Mouse (Mus musculus) left cerebral cortex, adult 2 months (tissue): Measurements from ENCODE around the gene Cacnb4. TPM values are rescaled to one million over a fixed set of nuclear protein-coding genes. Genes with fewer than 3 reads are reported as not detected.

Source experiments
- DNase-seq, 2 experiments: peaks; one replicate each; pipeline ENCODE4 v3.0.0; 2021 to 2022; ENCODE audit warnings: low spot score in 2 of 2, mixed read lengths in 1 of 2; ENCODE audit errors: extremely low spot score in 1 of 2
- H3K27ac ChIP-seq: fragments of 200-600 bp; 2 replicates; pipeline ENCODE4 v1.8.1; 2022
- H3K4me3 ChIP-seq: fragments of 200-600 bp; 2 replicates; pipeline ENCODE4 v1.8.1; 2022
- CTCF ChIP-seq: fragments of 200-600 bp; IDR thresholded peaks from 2 replicates; pipeline ENCODE4 v1.8.1; 2022; ENCODE audit warnings: antibody characterized with exemption, mild to moderate bottlenecking, moderate library complexity
- intact Hi-C: fragments of 180-260 bp; cut with DNase I; formaldehyde crosslinking; loops from one replicate; pipeline ENCODE4 v1.15.1; 2025
- total RNA-seq, 2 experiments: library from RNA; stranded (reverse); gene quantifications; 2 replicates each; pipeline ENCODE4 v1.2.3; 2021

The Cacnb4 gene
- total RNA-seq, 2 experiments from 2014 or later = 166 to 176 TPM

DNA sequence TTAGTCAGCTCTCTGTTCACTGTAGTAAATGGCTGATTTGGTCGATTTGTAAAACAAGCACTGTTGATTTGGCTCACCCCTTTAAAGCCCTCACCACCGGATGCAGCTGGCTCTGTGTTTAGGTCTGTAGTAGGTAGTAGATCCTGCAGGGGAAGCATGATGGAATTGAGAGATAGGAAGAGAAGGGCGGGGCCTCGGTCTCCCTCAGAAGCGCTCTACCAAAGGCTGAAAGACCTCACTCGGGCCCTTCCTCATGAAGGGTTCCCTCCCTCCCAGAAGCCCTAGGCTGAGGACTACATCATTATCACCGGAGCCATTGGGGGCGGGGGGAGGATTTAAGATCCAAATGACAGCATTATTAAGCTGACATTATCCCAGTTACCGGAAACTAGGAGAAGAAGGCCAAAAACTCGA lies 297.8 kb downstream of the Cacnb4 start:
- no peak overlapping the region for H3K27ac ChIP-seq
- no peak overlapping the region for H3K4me3 ChIP-seq
- intact Hi-C loops = no loop called here
- no peak for DNase-seq
- TF ChIP-seq CTCF = no peak

DNA sequence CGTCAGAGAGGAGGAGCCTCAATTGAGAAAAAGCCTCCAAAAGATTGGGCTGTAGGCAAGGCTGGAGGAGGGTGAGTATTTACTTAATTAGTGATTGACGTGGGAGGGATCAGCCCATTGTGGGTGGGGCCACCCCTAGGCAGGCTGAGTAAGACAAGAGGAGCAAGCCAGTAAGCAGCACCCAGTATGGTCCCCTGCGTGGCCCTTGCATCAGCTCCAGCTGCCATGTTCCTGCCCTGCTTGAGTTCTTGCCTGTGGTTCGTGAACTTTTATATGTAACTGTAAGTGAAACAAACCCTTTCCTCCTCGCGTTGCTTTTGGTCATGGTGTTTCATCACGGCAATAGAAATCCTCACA lies 298.2 kb downstream of the Cacnb4 start, which contains the start of gene Neb:
TSS of gene Neb (minus strand) at position 27 of the 357 bp plus-strand sequence.
- Histone ChIP-seq H3K27ac (no peak within 1 kb of the TSS), H3K4me3 (no peak within 1 kb of the TSS)
- no peak for TF ChIP-seq CTCF
- no peak for DNase-seq
- intact Hi-C loops = no loop called here

Other genes starting within 250 kb of the Cacnb4 start
- 10 to 100 TPM; 25.2 to 26.6 TPM for gene Stam2, start 65.5 kb upstream of the Cacnb4 start, total RNA-seq
- gene Fmnl2, start 181.0 kb upstream of the Cacnb4 start, total RNA-seq = 10 to 100 TPM; 41.8 to 42.0 TPM